Mouse (Mus musculus) E14TG2a.4 (cell line): ENCODE measurements around the gene Nhlrc2.
A peak's percentile ranks its signal among the peaks of the same experiment; 100 is the strongest.

ENCODE experiments used
- H3K27me3 ChIP-seq: 2 replicates; pipeline ENCODE4 v1.6.1; 2014; ENCODE audit warnings: low read length, control low read depth; ENCODE audit not compliant: insufficient read depth
- H3K36me3 ChIP-seq: 2 replicates; pipeline ENCODE4 v1.6.1; 2014; ENCODE audit warnings: low read length, control low read depth; ENCODE audit not compliant: insufficient read depth
- H3K4me1 ChIP-seq: replicated peaks from 2 replicates; pipeline ENCODE4 v1.6.1; 2014; ENCODE audit warnings: low read depth, low read length, control low read depth
- H3K4me3 ChIP-seq: replicated peaks from 2 replicates; pipeline ENCODE4 v1.5.1; 2014; ENCODE audit warnings: mild to moderate bottlenecking, low read length
- H3K9me3 ChIP-seq: 2 replicates; pipeline ENCODE4 v1.6.1; 2014; ENCODE audit warnings: low read length, control low read depth
- CTCF ChIP-seq: conservative IDR thresholded peaks from 2 replicates; pipeline ENCODE4 v1.5.1; 2014; ENCODE audit warnings: low read length
- NANOG ChIP-seq: IDR thresholded peaks from 2 replicates; pipeline ENCODE4 v1.6.1; 2014; ENCODE audit warnings: borderline replicate concordance, low read length, mixed read lengths
- POU5F1 ChIP-seq: IDR thresholded peaks from 2 replicates; pipeline ENCODE4 v1.6.1; 2014; ENCODE audit warnings: low read length, borderline replicate concordance

Nhlrc2 gene

GRCm38 (mm10) chr19:56535064-56535463, 13.0 kb upstream of the Nhlrc2 start:
- Histone ChIP-seq H3K36me3 (peaks cover 37% of the 10 kb centered on the region), H3K4me3 (no peak overlapping the region), H3K27me3 (no peaks in the 10 kb centered on the region), H3K9me3 (no peaks in the 10 kb centered on the region), H3K4me1 (peaks cover 19% of the 10 kb centered on the region)
- TF ChIP-seq POU5F1 (no peak), CTCF (no peak), NANOG (no peak)

- Histone ChIP-seq H3K4me1 (peaks cover 22% of the 10 kb centered on the region), H3K36me3 (peaks cover 40% of the 10 kb centered on the region)
- no peak for TF ChIP-seq NANOG
- TF ChIP-seq POU5F1 = no peak
- no peak for TF ChIP-seq CTCF
Measured at GRCm38 (mm10) chr19:56535765-56536164, 12.3 kb upstream of the Nhlrc2 start.

GRCm38 (mm10) chr19:56543320-56543719, 4.7 kb upstream of the Nhlrc2 start:
- no peak for TF ChIP-seq POU5F1
- TF ChIP-seq CTCF = no peak
- TF ChIP-seq NANOG = no peak
- Histone ChIP-seq H3K4me1 (peaks cover 27% of the 10 kb centered on the region), H3K36me3 (peaks cover 41% of the 10 kb centered on the region), H3K9me3 (no peaks in the 10 kb centered on the region), H3K27me3 (no peaks in the 10 kb centered on the region), H3K4me3 (no peak overlapping the region)

More at GRCm38 (mm10) chr19:56535765-56536164, 12.3 kb upstream of the Nhlrc2 start:
- H3K9me3 ChIP-seq = no peaks in the 10 kb centered on the region
- H3K27me3 ChIP-seq = no peaks in the 10 kb centered on the region
- no peak overlapping the region for H3K4me3 ChIP-seq

- peaks cover 40% of the 10 kb centered on the region for H3K36me3 ChIP-seq
- H3K27me3 ChIP-seq = no peaks in the 10 kb centered on the region
- H3K4me1 ChIP-seq = peaks cover 34% of the 10 kb centered on the region
- TF ChIP-seq POU5F1 (no peak), CTCF (no peak), NANOG (no peak)
- H3K4me3 ChIP-seq = no peak overlapping the region
- H3K9me3 ChIP-seq = no peaks in the 10 kb centered on the region
Measured at GRCm38 (mm10) chr19:56544681-56545388, 3.2 kb upstream of the Nhlrc2 start.

DNA sequence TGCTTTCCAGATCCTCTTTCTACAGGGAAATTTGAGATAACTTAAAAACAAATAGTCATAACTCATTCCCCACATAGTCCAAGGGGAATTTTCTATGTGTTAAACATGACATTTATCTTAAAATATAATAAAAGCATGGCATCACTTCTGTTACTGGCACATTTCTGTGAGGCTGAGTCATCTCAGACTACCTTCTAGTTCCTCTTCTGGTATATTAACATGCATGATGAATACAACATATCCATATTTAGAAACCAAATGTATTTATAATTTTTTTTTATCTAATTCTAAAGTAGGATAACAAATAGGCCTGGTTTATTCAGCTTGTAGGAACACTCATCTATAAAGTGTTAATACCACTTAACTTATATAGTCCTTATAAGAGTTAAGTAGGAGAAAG, 2.0 kb upstream of the Nhlrc2 start:
- Histone ChIP-seq H3K27me3 (no peaks in the 10 kb centered on the region), H3K4me1 (peaks cover 32% of the 10 kb centered on the region), H3K36me3 (peaks cover 40% of the 10 kb centered on the region), H3K4me3 (no peak overlapping the region), H3K9me3 (no peaks in the 10 kb centered on the region)
- TF ChIP-seq CTCF (no peak), NANOG (no peak), POU5F1 (no peak)

- H3K4me3 ChIP-seq = peak within 1 kb of the TSS; percentile 91
- TF ChIP-seq CTCF (no peak), POU5F1 (no peak), NANOG (no peak)
- peaks cover 47% of the 10 kb centered on the region for H3K36me3 ChIP-seq
- H3K9me3 ChIP-seq = no peaks in the 10 kb centered on the region
- peaks cover 32% of the 10 kb centered on the region for H3K4me1 ChIP-seq
- no peaks in the 10 kb centered on the region for H3K27me3 ChIP-seq
Measured at GRCm38 (mm10) chr19:56547456-56548229, 418 bp upstream of the Nhlrc2 start, which contains the start of gene Dclre1a. TSS of gene Dclre1a (minus strand) at chr19:56548222.

DNA sequence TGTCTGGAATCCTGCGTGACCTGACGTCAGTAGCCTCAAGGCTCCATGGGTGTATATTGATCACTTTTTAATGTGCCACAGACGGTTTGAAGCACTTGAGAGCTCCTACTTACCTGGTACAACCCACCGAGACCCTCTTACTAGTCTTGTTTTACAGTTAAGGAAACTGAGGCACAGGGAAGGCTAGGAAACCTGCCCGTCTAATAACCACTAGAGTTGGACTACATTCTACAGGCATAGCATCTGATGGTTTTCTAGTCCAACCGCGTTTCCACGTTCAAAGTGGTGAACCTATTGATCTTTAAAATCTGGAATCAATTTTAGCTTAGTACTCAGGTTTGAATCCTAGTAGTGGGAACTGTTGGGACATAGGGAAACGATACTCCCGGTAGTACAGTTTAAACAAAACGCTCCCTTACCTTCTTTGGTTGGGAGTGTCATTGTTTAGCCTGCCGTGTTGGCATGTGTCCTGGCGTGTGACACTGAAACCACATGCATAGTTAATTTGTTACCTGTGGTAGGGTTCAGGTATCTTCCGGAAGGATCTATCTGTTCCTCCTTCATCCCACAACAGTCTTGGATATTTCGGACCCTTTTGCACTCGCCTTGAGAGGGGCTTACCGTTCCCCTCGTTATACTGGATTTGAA, 1.1 kb downstream of the Nhlrc2 start:
- peaks cover 44% of the 10 kb centered on the region for H3K36me3 ChIP-seq
- TF ChIP-seq POU5F1 (no peak), CTCF (no peak), NANOG (no peak)
- peaks cover 32% of the 10 kb centered on the region for H3K4me1 ChIP-seq
- peak overlapping the region; percentile 91 for H3K4me3 ChIP-seq
- H3K27me3 ChIP-seq = no peaks in the 10 kb centered on the region
- H3K9me3 ChIP-seq = no peaks in the 10 kb centered on the region

- Histone ChIP-seq H3K4me3 (no peak overlapping the region), H3K9me3 (no peaks in the 10 kb centered on the region), H3K36me3 (peaks cover 59% of the 10 kb centered on the region), H3K27me3 (no peaks in the 10 kb centered on the region), H3K4me1 (peaks cover 12% of the 10 kb centered on the region)
- TF ChIP-seq NANOG = peak; percentile 60; the same call in 1 of the 2 replicates
- TF ChIP-seq CTCF = no peak
- no peak for TF ChIP-seq POU5F1
Measured at GRCm38 (mm10) chr19:56553177-56553576, 5.1 kb downstream of the Nhlrc2 start.
